ENCODE assay signal across 15 mouse cellular contexts in genomic region chr17:29979841-29980240, GRCm38 (mm10). TPM values are rescaled to one million over a fixed set of nuclear protein-coding genes. Genes with fewer than 3 reads are reported as not detected.
DNase-seq lines count a peak whose midpoint lies in the region; ATAC-seq and TF ChIP-seq lines count a peak whose summit lies in the region.
"Had no signal": no experiment of that assay in that cellular context is flagged by ENCODE, and none has a peak within 500 bp of the region (broad histone marks: within the 10 kb centered on the region; RNA-seq: fewer than 3 reads in every experiment).

No protein-coding gene starts in this region.

- no peaks in the 10 kb centered on the region; the same call in 1 of the 2 replicates for H3K4me1 ChIP-seq in limb, embryonic 14.5 days (ENCODE audit: control insufficient read depth, insufficient read depth, low read length)
- H3K4me1 ChIP-seq in limb, embryonic 10.5 days: peaks cover 16% of the 10 kb centered on the region
- H3K4me1 ChIP-seq in kidney, embryonic 16.5 days (ENCODE audit: insufficient read depth, low read length): no peaks in the 10 kb centered on the region

- WGBS in limb, embryonic 14.5 days: 48% methylated on average over 7 of the region's 7 CpGs
- 79% methylated on average over 7 of the region's 7 CpGs for WGBS in limb, embryonic 10.5 days
- 73% methylated on average over 7 of the region's 7 CpGs for WGBS in kidney, embryonic 16.5 days

- H3K4me2 ChIP-seq in limb, embryonic 14.5 days (replicated peaks; ENCODE audit: low read depth, low read length, severe bottlenecking): no peak overlapping the region
- H3K4me2 ChIP-seq in kidney, embryonic 16.5 days (replicated peaks; ENCODE audit: low read depth, low read length): no peak overlapping the region
- H3K4me2 ChIP-seq: lung, embryonic 14.5 days; midbrain, embryonic 15.5 days had no signal

- no peak overlapping the region for H3K27ac ChIP-seq in limb, embryonic 14.5 days (replicated peaks; ENCODE audit: low read depth, low read length)
- no peak overlapping the region for H3K27ac ChIP-seq in limb, embryonic 10.5 days
- no peak overlapping the region for H3K27ac ChIP-seq in kidney, embryonic 16.5 days (ENCODE audit: low read length)
- H3K27ac ChIP-seq: midbrain, embryonic 15.5 days had no signal

- H3K9me3 ChIP-seq in limb, embryonic 14.5 days (ENCODE audit: control insufficient read depth, low read length): 0 out of 2 replicates have a peak, but pooled peaks cover 4% of the 10 kb centered on the region
- no peaks in the 10 kb centered on the region for H3K9me3 ChIP-seq in limb, embryonic 10.5 days (replicated peaks)
- H3K9me3 ChIP-seq in kidney, embryonic 16.5 days (ENCODE audit: low read length): no peaks in the 10 kb centered on the region
- H3K9me3 ChIP-seq: midbrain, embryonic 15.5 days had no signal

- TF ChIP-seq POLR2A in limb, embryonic 14.5 days (IDR thresholded peaks at IDR 0.05; ENCODE audit: borderline replicate concordance, extremely low read depth, insufficient read depth, insufficient read length): no peak

- ATAC-seq in limb, embryonic 14.5 days (ENCODE audit: low FRiP score, low read depth): no peak
- ATAC-seq in common myeloid progenitor, adult 5-6 weeks (replicated peaks; ENCODE audit: low read depth, poor library complexity, severe bottlenecking): peak; percentile 65
- peak; percentile 50 for ATAC-seq in megakaryocyte-erythroid progenitor cell, adult 5-6 weeks (replicated peaks; ENCODE audit: low FRiP score, low TSS enrichment, poor library complexity, severe bottlenecking)
- ATAC-seq in kidney, embryonic 16.5 days (ENCODE audit: low FRiP score, low TSS enrichment): no peak
- ATAC-seq: midbrain, embryonic 15.5 days had no signal

- H3K9ac ChIP-seq in limb, embryonic 14.5 days (ENCODE audit: low read depth, low read length, severe bottlenecking): no peak overlapping the region
- no peak overlapping the region for H3K9ac ChIP-seq in kidney, embryonic 16.5 days (replicated peaks; ENCODE audit: low read length)
- H3K9ac ChIP-seq: lung, embryonic 14.5 days; midbrain, embryonic 15.5 days had no signal

- H3K4me3 ChIP-seq in limb, embryonic 14.5 days (replicated peaks; ENCODE audit: low read length): no peak overlapping the region
- H3K4me3 ChIP-seq in limb, embryonic 10.5 days: no peak overlapping the region
- H3K4me3 ChIP-seq in kidney, embryonic 16.5 days (ENCODE audit: low read length): no peak overlapping the region
- H3K4me3 ChIP-seq: erythroblast, embryonic 14.5 days; midbrain, embryonic 15.5 days had no signal

- H3K27me3 ChIP-seq in limb, embryonic 14.5 days (ENCODE audit: control insufficient read depth, insufficient read depth, low read length): no peaks in the 10 kb centered on the region
- H3K27me3 ChIP-seq in limb, embryonic 10.5 days (ENCODE audit: low read depth, poor library complexity, severe bottlenecking): peaks cover 14% of the 10 kb centered on the region; the same call in 1 of the 2 replicates
- 0 out of 2 replicates have a peak, but pooled peaks cover under 1% of the 10 kb centered on the region for H3K27me3 ChIP-seq in kidney, embryonic 16.5 days (ENCODE audit: insufficient read depth, low read length)
- H3K27me3 ChIP-seq: midbrain, embryonic 15.5 days had no signal

- no peaks in the 10 kb centered on the region for H3K36me3 ChIP-seq in limb, embryonic 14.5 days (ENCODE audit: control insufficient read depth, insufficient read depth, low read length)
- H3K36me3 ChIP-seq in limb, embryonic 10.5 days: no peaks in the 10 kb centered on the region
- no peaks in the 10 kb centered on the region for H3K36me3 ChIP-seq in kidney, embryonic 16.5 days (ENCODE audit: insufficient read depth, low read length)
- H3K36me3 ChIP-seq: midbrain, embryonic 15.5 days had no signal

- peak; percentile 39 for DNase-seq in limb, embryonic 14.5 days (ENCODE audit: low spot score)
- DNase-seq in limb, embryonic 10.5 days (ENCODE audit: low spot score): no peak
- peak; percentile 56 for DNase-seq in thymus, postnatal 25 days
- no peak for DNase-seq in lung, postnatal 36 days
- no peak for DNase-seq in heart, adult 8-10 months (ENCODE audit: low spot score)
- DNase-seq: cerebellum, adult 9-11 months; heart, postnatal 10 days; kidney, adult 11 months; left cerebral cortex, postnatal 4 days; lung, embryonic 14.5 days had no signal

RNA-seq across cellular contexts. Expression of gene Mdga1, which starts 10.0 kb away (rescaled TPM):
- polyA plus RNA-seq in limb, embryonic 14.5 days (2012; rRNA removed): 13.2 and 15.0 TPM in 2 replicates
- polyA plus RNA-seq in limb, embryonic 14.5 days (2014; fragmentation: Nextera tagmentation; extraction: Ambion mirVana): 4.8 and 5.7 TPM in 2 replicates
- 1.2 and 4.0 TPM in 2 replicates for polyA plus RNA-seq in limb, embryonic 10.5 days (2016; fragmentation: Nextera tagmentation; extraction: Ambion mirVana)
- 13.3 and 29.9 TPM in 2 replicates for total RNA-seq in common myeloid progenitor, adult 5-6 weeks (2017)
- 7.3 and 13.7 TPM in 2 replicates for total RNA-seq in megakaryocyte-erythroid progenitor cell, adult 5-6 weeks (2014; fragmentation: Nextera tagmentation)
- total RNA-seq in megakaryocyte-erythroid progenitor cell, adult 5-6 weeks (2017): 5.4 and 14.4 TPM in 2 replicates
- total RNA-seq in heart, adult 8-10 months (2022): 10 to 100 TPM; 15.6 to 17.3 (median 16.4) TPM
- 1.9 and 2.4 TPM in 2 replicates for polyA plus RNA-seq in kidney, embryonic 16.5 days (2015; fragmentation: Nextera tagmentation; extraction: Ambion mirVana)

RNA-seq across cellular contexts. Expression of gene Zfand3, which starts 24.7 kb away (rescaled TPM):
- polyA plus RNA-seq in limb, embryonic 14.5 days (2012; rRNA removed): 107 and 121 TPM in 2 replicates
- 43.1 and 45.0 TPM in 2 replicates for polyA plus RNA-seq in limb, embryonic 14.5 days (2014; fragmentation: Nextera tagmentation; extraction: Ambion mirVana)
- 53.9 and 62.8 TPM in 2 replicates for polyA plus RNA-seq in limb, embryonic 10.5 days (2016; fragmentation: Nextera tagmentation; extraction: Ambion mirVana)
- total RNA-seq in common myeloid progenitor, adult 5-6 weeks (2017): 10.0 and 27.3 TPM in 2 replicates
- 9.5 and 41.5 TPM in 2 replicates for total RNA-seq in megakaryocyte-erythroid progenitor cell, adult 5-6 weeks (2014; fragmentation: Nextera tagmentation)
- total RNA-seq in megakaryocyte-erythroid progenitor cell, adult 5-6 weeks (2017): 4.9 and 11.4 TPM in 2 replicates
- 100 to 1,000 TPM; 132 to 150 (median 148) TPM for total RNA-seq in heart, adult 8-10 months (2022)
- 62.0 and 64.9 TPM in 2 replicates for polyA plus RNA-seq in kidney, embryonic 16.5 days (2015; fragmentation: Nextera tagmentation; extraction: Ambion mirVana)

Comparison
In these comparisons a context has a peak if more than half of its experiments do, and no peak if none do; other contexts are left out.
1. DNase-seq: peak in limb, embryonic 14.5 days (single experiment) and thymus, postnatal 25 days (single experiment); none in limb, embryonic 10.5 days (single experiment), lung, postnatal 36 days (single experiment) and heart, adult 8-10 months (single experiment).
2. ATAC-seq: peak in common myeloid progenitor, adult 5-6 weeks (single experiment) and megakaryocyte-erythroid progenitor cell, adult 5-6 weeks (single experiment); none in limb, embryonic 14.5 days (single experiment) and kidney, embryonic 16.5 days (single experiment).